Mouse (Mus musculus): ENCODE measurements around the gene Lrrc29. TPM values are rescaled to one million over a fixed set of nuclear protein-coding genes. Genes with fewer than 3 reads are reported as not detected.

Lrrc29 gene
- polyA plus RNA-seq, 1 experiment: 2.4 TPM

- DNase-seq (ENCODE audit: low read depth): no peak
- no peak for TF ChIP-seq POLR2A (IDR thresholded peaks at IDR 0.05; ENCODE audit: borderline replicate concordance, extremely low read depth, insufficient read depth, insufficient read length, poor library complexity, severe bottlenecking)
- TF ChIP-seq CTCF (IDR thresholded peaks at IDR 0.05; ENCODE audit: borderline replicate concordance, extremely low read depth, insufficient read depth, insufficient read length): no peak
Measured at GRCm38 (mm10) chr8:105318662-105319190, 7.4 kb downstream of the Lrrc29 start.

- TF ChIP-seq POLR2A (IDR thresholded peaks at IDR 0.05; ENCODE audit: borderline replicate concordance, extremely low read depth, insufficient read depth, insufficient read length, poor library complexity, severe bottlenecking): no peak
- TF ChIP-seq CTCF (IDR thresholded peaks at IDR 0.05; ENCODE audit: borderline replicate concordance, extremely low read depth, insufficient read depth, insufficient read length): no peak
- DNase-seq (ENCODE audit: low read depth): no peak
Measured at GRCm38 (mm10) chr8:105317941-105318340, 8.1 kb downstream of the Lrrc29 start.

GRCm38 (mm10) chr8:105315073-105315769 lies 10.9 kb downstream of the Lrrc29 start:
- no peak for DNase-seq (ENCODE audit: low read depth)
- TF ChIP-seq POLR2A (IDR thresholded peaks at IDR 0.05; ENCODE audit: borderline replicate concordance, extremely low read depth, insufficient read depth, insufficient read length, poor library complexity, severe bottlenecking) (no peak), CTCF (IDR thresholded peaks at IDR 0.05; ENCODE audit: borderline replicate concordance, extremely low read depth, insufficient read depth, insufficient read length) (no peak)

DNA sequence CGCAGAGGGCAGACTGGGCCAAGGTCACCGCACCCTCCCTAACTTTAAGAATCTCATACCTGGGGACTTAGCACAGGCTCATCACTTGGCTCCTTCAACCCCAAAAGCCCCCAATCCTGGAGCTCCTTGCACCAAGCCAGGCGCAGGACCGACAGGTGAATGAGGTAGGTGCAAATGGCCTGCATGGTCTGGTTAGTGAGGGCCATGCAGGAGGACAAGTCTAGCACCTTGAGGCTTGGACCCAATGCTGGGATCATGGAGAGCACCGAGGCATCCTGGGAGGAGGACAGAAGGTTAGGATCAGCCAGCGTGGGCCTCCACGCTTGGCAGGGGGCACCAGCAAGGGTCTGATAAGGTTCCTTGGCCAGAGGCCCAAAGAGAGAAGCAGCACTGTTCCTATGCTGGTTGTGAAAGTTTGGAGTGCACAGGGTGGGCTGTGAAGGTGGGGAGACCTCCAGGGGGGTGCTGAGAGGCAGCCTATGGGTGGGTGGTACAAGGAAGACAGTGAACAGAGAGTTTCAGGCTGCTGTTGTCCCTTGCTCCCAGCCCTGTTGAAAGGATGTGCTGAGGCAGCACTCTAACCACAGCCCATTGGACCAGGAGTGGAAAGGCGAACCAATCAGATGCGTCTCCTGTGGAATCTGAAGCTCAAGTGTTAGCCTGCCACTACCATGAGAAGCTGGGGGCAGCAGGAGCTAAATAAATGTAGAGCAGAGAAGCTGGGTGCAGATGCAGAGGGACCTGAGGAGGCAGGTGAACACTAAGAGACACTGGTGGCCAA lies 12.3 kb downstream of the Lrrc29 start:
- DNase-seq (ENCODE audit: low read depth): no peak
- TF ChIP-seq CTCF (IDR thresholded peaks at IDR 0.05; ENCODE audit: borderline replicate concordance, extremely low read depth, insufficient read depth, insufficient read length): no peak
- no peak for TF ChIP-seq POLR2A (IDR thresholded peaks at IDR 0.05; ENCODE audit: borderline replicate concordance, extremely low read depth, insufficient read depth, insufficient read length, poor library complexity, severe bottlenecking)

DNA sequence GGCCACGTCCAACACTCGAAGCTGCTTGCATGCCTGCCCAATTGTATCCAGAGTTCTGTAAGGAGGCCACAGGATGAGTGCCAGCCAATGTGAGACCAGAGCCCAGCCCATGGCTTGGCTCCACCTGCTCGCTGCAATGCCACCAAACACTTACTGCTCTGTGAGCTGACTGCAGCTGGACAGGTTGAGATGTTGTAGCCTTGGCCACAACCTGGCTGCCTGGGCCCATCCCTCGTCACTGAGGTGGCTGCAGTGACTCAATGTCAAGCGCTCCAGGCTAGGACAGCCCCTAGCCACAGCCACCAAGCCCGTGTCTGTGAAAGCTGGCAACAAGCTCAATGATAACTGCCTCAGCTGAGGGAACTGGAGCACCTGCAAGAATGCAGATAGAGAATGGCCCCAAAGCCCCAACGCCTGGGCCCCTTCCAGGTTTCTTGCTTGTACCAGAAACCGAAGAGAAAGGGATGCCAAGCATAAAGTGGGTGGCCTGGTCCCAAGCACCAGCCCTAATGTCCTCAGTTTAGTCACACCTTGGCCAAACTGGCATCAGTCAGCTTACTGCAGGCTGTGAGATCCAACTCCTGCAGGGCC lies 13.1 kb downstream of the Lrrc29 start:
- TF ChIP-seq CTCF (IDR thresholded peaks at IDR 0.05; ENCODE audit: borderline replicate concordance, extremely low read depth, insufficient read depth, insufficient read length) (no peak), POLR2A (IDR thresholded peaks at IDR 0.05; ENCODE audit: borderline replicate concordance, extremely low read depth, insufficient read depth, insufficient read length, poor library complexity, severe bottlenecking) (no peak)
- no peak for DNase-seq (ENCODE audit: low read depth)

GRCm38 (mm10) chr8:105311718-105312117 lies 14.4 kb downstream of the Lrrc29 start:
- no peak for DNase-seq (ENCODE audit: low read depth)
- TF ChIP-seq CTCF (IDR thresholded peaks at IDR 0.05; ENCODE audit: borderline replicate concordance, extremely low read depth, insufficient read depth, insufficient read length) (no peak), POLR2A (IDR thresholded peaks at IDR 0.05; ENCODE audit: borderline replicate concordance, extremely low read depth, insufficient read depth, insufficient read length, poor library complexity, severe bottlenecking) (no peak)

- DNase-seq (ENCODE audit: low read depth): no peak
- TF ChIP-seq POLR2A (IDR thresholded peaks at IDR 0.05; ENCODE audit: borderline replicate concordance, extremely low read depth, insufficient read depth, insufficient read length, poor library complexity, severe bottlenecking) (no peak), CTCF (IDR thresholded peaks at IDR 0.05; ENCODE audit: borderline replicate concordance, extremely low read depth, insufficient read depth, insufficient read length) (no peak)
Measured at GRCm38 (mm10) chr8:105310118-105310517, 16.0 kb downstream of the Lrrc29 start.

DNA sequence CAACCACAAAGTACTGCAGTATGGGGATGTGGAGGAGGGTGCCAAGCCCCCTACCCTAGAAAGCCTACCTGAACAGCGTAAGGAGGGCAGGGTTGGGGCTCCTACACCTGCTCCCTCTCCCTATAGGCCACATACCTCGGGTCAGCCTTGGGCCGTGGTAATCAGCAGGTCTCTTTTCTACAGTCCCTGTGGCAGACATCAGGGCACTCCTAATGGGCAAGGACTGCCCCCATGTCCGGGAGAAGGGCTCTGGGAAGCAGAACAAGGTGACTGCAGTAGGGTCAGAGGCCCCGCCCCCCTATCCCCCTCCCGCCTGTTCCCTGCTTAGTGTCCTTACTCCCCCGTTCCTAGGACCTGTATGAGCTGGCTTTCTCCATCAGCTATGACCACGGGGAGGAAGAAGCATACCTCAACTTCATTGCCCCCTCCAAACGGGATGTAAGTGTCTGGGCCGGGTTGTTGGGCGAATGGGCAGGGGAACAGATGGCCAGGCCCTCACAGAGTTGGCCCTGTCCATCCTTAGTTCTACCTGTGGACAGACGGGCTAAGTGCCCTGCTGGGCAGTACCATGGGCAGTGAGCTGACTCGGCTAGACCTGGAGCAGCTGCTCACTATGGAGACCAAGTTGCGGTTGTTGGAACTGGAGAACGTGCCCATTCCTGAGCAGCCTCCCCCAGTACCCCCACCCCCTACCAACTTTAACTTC lies 16.8 kb downstream of the Lrrc29 start:
- no peak for DNase-seq (ENCODE audit: low read depth)
- no peak for TF ChIP-seq CTCF (IDR thresholded peaks at IDR 0.05; ENCODE audit: borderline replicate concordance, extremely low read depth, insufficient read depth, insufficient read length)
- TF ChIP-seq POLR2A (IDR thresholded peaks at IDR 0.05; ENCODE audit: borderline replicate concordance, extremely low read depth, insufficient read depth, insufficient read length, poor library complexity, severe bottlenecking): no peak

- TF ChIP-seq CTCF (IDR thresholded peaks at IDR 0.05; ENCODE audit: borderline replicate concordance, extremely low read depth, insufficient read depth, insufficient read length) (no peak), POLR2A (IDR thresholded peaks at IDR 0.05; ENCODE audit: borderline replicate concordance, extremely low read depth, insufficient read depth, insufficient read length, poor library complexity, severe bottlenecking) (no peak)
- DNase-seq (ENCODE audit: low read depth): no peak
Measured at GRCm38 (mm10) chr8:105308428-105308827, 17.6 kb downstream of the Lrrc29 start.

DNA sequence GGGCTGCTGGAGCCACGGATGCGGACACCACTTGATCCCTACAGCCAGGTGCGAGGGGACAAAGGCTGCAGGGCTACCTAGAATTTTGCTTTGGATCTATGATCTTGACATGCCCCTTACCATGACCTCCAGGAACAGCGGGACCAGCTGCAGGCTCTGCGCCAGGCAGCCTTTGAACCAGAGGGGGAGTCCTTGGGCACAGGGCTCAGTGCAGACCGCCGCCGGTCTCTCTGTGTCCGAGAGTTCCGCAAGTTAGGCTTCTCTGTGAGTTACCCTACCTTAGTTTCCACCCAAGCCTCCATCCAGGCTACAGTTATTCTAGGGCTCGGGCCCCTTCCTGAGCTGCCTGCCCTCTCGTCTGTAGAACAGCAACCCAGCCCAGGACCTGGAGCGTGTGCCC lies 18.4 kb downstream of the Lrrc29 start:
- TF ChIP-seq CTCF (IDR thresholded peaks at IDR 0.05; ENCODE audit: borderline replicate concordance, extremely low read depth, insufficient read depth, insufficient read length) (no peak), POLR2A (IDR thresholded peaks at IDR 0.05; ENCODE audit: borderline replicate concordance, extremely low read depth, insufficient read depth, insufficient read length, poor library complexity, severe bottlenecking) (no peak)
- no peak for DNase-seq (ENCODE audit: low read depth)

Measured in brain, embryonic 14.5 days (tissue).